Mouse (Mus musculus) bone marrow, adult 2 months (tissue): ENCODE measurements around the gene Derl2.

ENCODE experiments used
- CTCF ChIP-seq: fragments of 200-500 bp; IDR thresholded peaks from 2 replicates; pipeline ENCODE4 v1.5.1; 2011; ENCODE audit warnings: low read length, control low read depth; ENCODE audit not compliant: control insufficient read depth, insufficient read depth
- POLR2A ChIP-seq: fragments of 200-500 bp; IDR thresholded peaks from 2 replicates; pipeline ENCODE4 v1.6.1; 2011; ENCODE audit warnings: low read depth, mild to moderate bottlenecking, control low read depth, low read length, borderline replicate concordance; ENCODE audit not compliant: control insufficient read depth

GRCm38 (mm10) chr11:70977293-70977692 lies 42.3 kb downstream of the Derl2 start:
- TF ChIP-seq CTCF (no peak), POLR2A (no peak)
